Mouse (Mus musculus): ENCODE measurements around the gene Slc9a9.

DNA sequence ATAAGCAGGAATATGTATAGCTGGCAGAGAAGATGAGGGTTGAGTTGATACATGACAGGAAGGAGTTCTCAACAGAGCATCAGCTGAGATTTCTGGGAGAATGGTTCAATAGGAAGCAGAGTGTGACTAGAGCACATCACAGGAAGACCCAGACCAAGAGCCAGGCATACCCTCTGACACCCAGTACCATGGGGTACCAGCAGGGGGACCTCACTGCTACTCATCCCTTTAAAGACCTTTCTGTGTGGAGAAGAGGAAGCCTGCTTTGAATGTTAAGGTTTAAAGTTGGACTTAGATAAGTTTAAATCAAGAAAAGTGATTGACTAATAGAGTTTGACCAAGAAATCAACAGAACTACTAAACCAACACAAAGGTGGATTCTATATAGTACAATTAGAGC is 257.4 kb downstream of the Slc9a9 start:
- TF ChIP-seq CTCF (IDR thresholded peaks at IDR 0.05; ENCODE audit: insufficient read depth, low read depth, low read length) (no peak), POLR2A (IDR thresholded peaks at IDR 0.05; ENCODE audit: insufficient read depth, low read depth, low read length) (no peak)

Data from olfactory bulb, adult 2 months (tissue).